12 mouse cellular contexts compared by ENCODE assay signal in genomic region chr6:72374820-72375563, GRCm38 (mm10). TPM values are rescaled to one million over a fixed set of nuclear protein-coding genes. Genes with fewer than 3 reads are reported as not detected.
A peak's percentile ranks its signal among the peaks of the same experiment; 100 is the strongest.
DNase-seq lines count a peak whose midpoint lies in the region; ATAC-seq and TF ChIP-seq lines count a peak whose summit lies in the region.
"Had no signal": no experiment of that assay in that cellular context is flagged by ENCODE, and none has a peak within 500 bp of the region (broad histone marks: within the 10 kb centered on the region; RNA-seq: fewer than 3 reads in every experiment).

No protein-coding gene starts in this region.

- TF ChIP-seq CTCF in stomach, postnatal 0 days (IDR thresholded peaks at IDR 0.05; ENCODE audit: low read depth), result no peak
- TF ChIP-seq CTCF in cerebellum, adult 2 months (IDR thresholded peaks at IDR 0.05; ENCODE audit: borderline replicate concordance, insufficient read depth, low read depth, low read length), result no peak

- peaks cover 7% of the 10 kb centered on the region for H3K4me1 ChIP-seq in stomach, embryonic 15.5 days
- H3K4me1 ChIP-seq in stomach, postnatal 0 days (replicated peaks; ENCODE audit: control insufficient read depth, insufficient read depth), result peaks cover 6% of the 10 kb centered on the region; the same call in 1 of the 2 replicates
- H3K4me1 ChIP-seq in intestine, embryonic 16.5 days (ENCODE audit: control insufficient read depth, insufficient read depth, low read length), result peaks cover 25% of the 10 kb centered on the region
- H3K4me1 ChIP-seq in cerebellum, adult 2 months (ENCODE audit: control insufficient read depth, insufficient read depth, low read length), result no peaks in the 10 kb centered on the region

- DNase-seq in stomach, postnatal 0 days (ENCODE audit: low spot score), result no peak
- no peak for DNase-seq in layer of hippocampus, adult 11-12 months (ENCODE audit: low spot score)
- DNase-seq in Muller cell, postnatal 12 days (ENCODE audit: inconsistent ontology term), result no peak
- DNase-seq in cerebellum, adult 2 months, result no peak
- DNase-seq: heart, postnatal 10 days had no signal

- H3K36me3 ChIP-seq in stomach, embryonic 15.5 days, result no peaks in the 10 kb centered on the region
- no peaks in the 10 kb centered on the region for H3K36me3 ChIP-seq in stomach, postnatal 0 days (ENCODE audit: control insufficient read depth, insufficient read depth, low read length)
- no peaks in the 10 kb centered on the region for H3K36me3 ChIP-seq in intestine, embryonic 16.5 days (ENCODE audit: control insufficient read depth, insufficient read depth, low read length)
- H3K36me3 ChIP-seq: forebrain, embryonic 15.5 days; midbrain, embryonic 10.5 days had no signal

- TF ChIP-seq POLR2A in cerebellum, adult 2 months (IDR thresholded peaks at IDR 0.05; ENCODE audit: borderline replicate concordance, insufficient read depth, low read length), result no peak

- TF ChIP-seq EP300 in stomach, postnatal 0 days (optimal IDR thresholded peaks at IDR 0.05), result no peak

- 68% methylated on average over 15 of the region's 15 CpGs for WGBS in stomach, embryonic 15.5 days
- WGBS in stomach, postnatal 0 days, result 63% methylated on average over 15 of the region's 15 CpGs
- 68% methylated on average over 15 of the region's 15 CpGs for WGBS in intestine, embryonic 16.5 days
- WGBS in cerebellum, adult 2 months, result 84% methylated on average over 15 of the region's 15 CpGs

- H3K9me3 ChIP-seq in stomach, embryonic 15.5 days, result no peaks in the 10 kb centered on the region
- no peaks in the 10 kb centered on the region for H3K9me3 ChIP-seq in stomach, postnatal 0 days (ENCODE audit: control insufficient read depth, low read length)
- H3K9me3 ChIP-seq in intestine, embryonic 16.5 days (ENCODE audit: control insufficient read depth, low read length), result no peaks in the 10 kb centered on the region
- H3K9me3 ChIP-seq: forebrain, embryonic 15.5 days; midbrain, embryonic 10.5 days had no signal

- H3K4me2 ChIP-seq in stomach, embryonic 15.5 days, result no peak overlapping the region
- no peak overlapping the region for H3K4me2 ChIP-seq in stomach, postnatal 0 days (replicated peaks; ENCODE audit: low read depth)
- H3K4me2 ChIP-seq in intestine, embryonic 16.5 days (ENCODE audit: low read depth, low read length), result no peak overlapping the region
- H3K4me2 ChIP-seq: forebrain, embryonic 15.5 days had no signal

- no peak overlapping the region for H3K27ac ChIP-seq in stomach, embryonic 15.5 days
- H3K27ac ChIP-seq in stomach, postnatal 0 days (replicated peaks), result no peak overlapping the region
- H3K27ac ChIP-seq in intestine, embryonic 16.5 days (ENCODE audit: low read length), result no peak overlapping the region
- H3K27ac ChIP-seq in cerebellum, adult 2 months (ENCODE audit: insufficient read depth, low read length), result no peak overlapping the region
- H3K27ac ChIP-seq: forebrain, embryonic 15.5 days; midbrain, embryonic 10.5 days had no signal

- peak; percentile 54; the same call in 1 of the 2 replicates for ATAC-seq in stomach, embryonic 15.5 days (ENCODE audit: insufficient read depth, low FRiP score, low read depth)
- no peak for ATAC-seq in stomach, postnatal 0 days (ENCODE audit: low FRiP score, low TSS enrichment)
- peak; percentile 46 for ATAC-seq in activated CD4-positive, CD25-positive, alpha-beta regulatory T cell, adult 4 months
- ATAC-seq in intestine, embryonic 16.5 days, result peak; percentile 43; the same call in 1 of the 2 replicates
- peak; percentile 45; the same call in 1 of the 2 replicates for ATAC-seq in monocyte, adult 5-6 weeks (replicated peaks; ENCODE audit: insufficient number of reproducible peaks, low FRiP score, low TSS enrichment, poor library complexity, severe bottlenecking)
- ATAC-seq: forebrain, embryonic 15.5 days; Patski had no signal

- no peak overlapping the region for H3K4me3 ChIP-seq in stomach, embryonic 15.5 days (replicated peaks)
- H3K4me3 ChIP-seq in stomach, postnatal 0 days (ENCODE audit: low read depth, low read length), result no peak overlapping the region
- no peak overlapping the region for H3K4me3 ChIP-seq in intestine, embryonic 16.5 days (ENCODE audit: low read length)
- H3K4me3 ChIP-seq in cerebellum, adult 2 months (replicated peaks; ENCODE audit: insufficient read depth, low read depth, low read length), result no peak overlapping the region
- H3K4me3 ChIP-seq: forebrain, embryonic 15.5 days; midbrain, embryonic 10.5 days had no signal

- H3K9ac ChIP-seq in stomach, embryonic 15.5 days, result no peak overlapping the region
- H3K9ac ChIP-seq in stomach, postnatal 0 days (ENCODE audit: low read length), result no peak overlapping the region
- no peak overlapping the region for H3K9ac ChIP-seq in intestine, embryonic 16.5 days (ENCODE audit: low read depth, low read length)
- H3K9ac ChIP-seq: forebrain, embryonic 15.5 days had no signal

- no peaks in the 10 kb centered on the region for H3K27me3 ChIP-seq in stomach, embryonic 15.5 days (replicated peaks)
- H3K27me3 ChIP-seq in stomach, postnatal 0 days (ENCODE audit: control insufficient read depth, insufficient read depth, low read length), result no peaks in the 10 kb centered on the region
- no peaks in the 10 kb centered on the region for H3K27me3 ChIP-seq in intestine, embryonic 16.5 days (replicated peaks; ENCODE audit: control insufficient read depth, insufficient read depth, low read length)
- H3K27me3 ChIP-seq in cerebellum, adult 2 months (ENCODE audit: control insufficient read depth, insufficient read depth, low read length), result no peaks in the 10 kb centered on the region
- H3K27me3 ChIP-seq: Patski had no signal

RNA-seq across cellular contexts. Expression of gene Vamp5, which starts 5.3 kb away (rescaled TPM):
- polyA plus RNA-seq in stomach, embryonic 15.5 days (2015; fragmentation: Nextera tagmentation; extraction: Ambion mirVana), result 23.9 and 26.8 TPM in 2 replicates
- polyA plus RNA-seq in stomach, postnatal 0 days (2015; fragmentation: Nextera tagmentation; extraction: Ambion mirVana), result 20.2 and 22.2 TPM in 2 replicates
- polyA plus RNA-seq in activated CD4-positive, CD25-positive, alpha-beta regulatory T cell, adult 4 months (2017; shearing (Covaris generic)), result 10 to 100 TPM; 62.3 to 81.8 TPM
- 17.3 and 17.8 TPM in 2 replicates for polyA plus RNA-seq in intestine, embryonic 16.5 days (2015; fragmentation: Nextera tagmentation; extraction: Ambion mirVana)
- total RNA-seq in monocyte, adult 5-6 weeks (2017), result 6.6 to 20.9 TPM (median 13.2 TPM) in 3 replicates
- polyA plus RNA-seq in cerebellum, adult 2 months (2012; rRNA removed), result 10.6 and 11.9 TPM in 2 replicates

RNA-seq across cellular contexts. Expression of gene Rnf181, which starts 8.2 kb away (rescaled TPM):
- 123 and 132 TPM in 2 replicates for polyA plus RNA-seq in stomach, embryonic 15.5 days (2015; fragmentation: Nextera tagmentation; extraction: Ambion mirVana)
- polyA plus RNA-seq in stomach, postnatal 0 days (2015; fragmentation: Nextera tagmentation; extraction: Ambion mirVana), result 136 and 137 TPM in 2 replicates
- 100 to 1,000 TPM; 110 TPM for polyA plus RNA-seq in activated CD4-positive, CD25-positive, alpha-beta regulatory T cell, adult 4 months (2017; shearing (Covaris generic))
- polyA plus RNA-seq in intestine, embryonic 16.5 days (2015; fragmentation: Nextera tagmentation; extraction: Ambion mirVana), result 159 and 162 TPM in 2 replicates
- 51.8 to 77.7 TPM (median 56.1 TPM) in 3 replicates for total RNA-seq in monocyte, adult 5-6 weeks (2017)
- polyA plus RNA-seq in cerebellum, adult 2 months (2012; rRNA removed), result 92.1 and 95.8 TPM in 2 replicates

RNA-seq across cellular contexts. Expression of gene Vamp8, which starts 15.5 kb away (rescaled TPM):
- polyA plus RNA-seq in stomach, embryonic 15.5 days (2015; fragmentation: Nextera tagmentation; extraction: Ambion mirVana), result 215 and 219 TPM in 2 replicates
- polyA plus RNA-seq in stomach, postnatal 0 days (2015; fragmentation: Nextera tagmentation; extraction: Ambion mirVana), result 368 and 396 TPM in 2 replicates
- 100 to 1,000 TPM; 382 to 404 TPM for polyA plus RNA-seq in activated CD4-positive, CD25-positive, alpha-beta regulatory T cell, adult 4 months (2017; shearing (Covaris generic))
- 251 and 269 TPM in 2 replicates for polyA plus RNA-seq in intestine, embryonic 16.5 days (2015; fragmentation: Nextera tagmentation; extraction: Ambion mirVana)
- 202 to 246 TPM (median 207 TPM) in 3 replicates for total RNA-seq in monocyte, adult 5-6 weeks (2017)
- polyA plus RNA-seq in cerebellum, adult 2 months (2012; rRNA removed), result 57.0 and 62.2 TPM in 2 replicates

RNA-seq across cellular contexts. Expression of gene Tmem150a, which starts 19.7 kb away (rescaled TPM):
- polyA plus RNA-seq in stomach, embryonic 15.5 days (2015; fragmentation: Nextera tagmentation; extraction: Ambion mirVana), result 14.8 and 15.4 TPM in 2 replicates
- polyA plus RNA-seq in stomach, postnatal 0 days (2015; fragmentation: Nextera tagmentation; extraction: Ambion mirVana), result 7.7 and 8.4 TPM in 2 replicates
- polyA plus RNA-seq in activated CD4-positive, CD25-positive, alpha-beta regulatory T cell, adult 4 months (2017; shearing (Covaris generic)), result under 1 TPM in 1 of 2 experiments, not detected in 1; 0.45 TPM
- polyA plus RNA-seq in intestine, embryonic 16.5 days (2015; fragmentation: Nextera tagmentation; extraction: Ambion mirVana), result 16.4 and 18.0 TPM in 2 replicates
- 1.4 to 2.3 TPM in 2 of 3 replicates, not detected in the other for total RNA-seq in monocyte, adult 5-6 weeks (2017)
- 19.5 and 19.8 TPM in 2 replicates for polyA plus RNA-seq in cerebellum, adult 2 months (2012; rRNA removed)

RNA-seq across cellular contexts. Expression of gene 0610030E20Rik, which starts 27.9 kb away (rescaled TPM):
- polyA plus RNA-seq in stomach, embryonic 15.5 days (2015; fragmentation: Nextera tagmentation; extraction: Ambion mirVana), result 25.7 and 28.2 TPM in 2 replicates
- polyA plus RNA-seq in stomach, postnatal 0 days (2015; fragmentation: Nextera tagmentation; extraction: Ambion mirVana), result 19.6 and 20.5 TPM in 2 replicates
- polyA plus RNA-seq in activated CD4-positive, CD25-positive, alpha-beta regulatory T cell, adult 4 months (2017; shearing (Covaris generic)), result 10 to 100 TPM; 18.1 to 20.8 TPM
- polyA plus RNA-seq in intestine, embryonic 16.5 days (2015; fragmentation: Nextera tagmentation; extraction: Ambion mirVana), result 27.6 and 27.7 TPM in 2 replicates
- total RNA-seq in monocyte, adult 5-6 weeks (2017), result 14.0 to 33.3 TPM (median 20.1 TPM) in 3 replicates
- 25.1 and 26.1 TPM in 2 replicates for polyA plus RNA-seq in cerebellum, adult 2 months (2012; rRNA removed)
